Mouse (Mus musculus) thymus, adult 2 months (tissue): Measurements from ENCODE around the gene Vwce.

ENCODE experiments used
- CTCF ChIP-seq: fragments of 200-500 bp; IDR thresholded peaks from 2 replicates; pipeline ENCODE4 v1.5.1; 2012; ENCODE audit warnings: mild to moderate bottlenecking, control low read depth, low read length, moderate library complexity, borderline replicate concordance; ENCODE audit not compliant: control insufficient read depth, poor library complexity, insufficient read depth; ENCODE audit errors: extremely low read depth
- POLR2A ChIP-seq: fragments of 200-500 bp; IDR thresholded peaks from 2 replicates; pipeline ENCODE4 v1.6.1; 2012; ENCODE audit warnings: mild to moderate bottlenecking, low read length, control low read depth, moderate library complexity; ENCODE audit not compliant: control insufficient read depth, poor library complexity, insufficient read depth; ENCODE audit errors: extremely low read depth

- TF ChIP-seq CTCF (no peak), POLR2A (no peak)
Measured at GRCm38 (mm10) chr19:10634872-10635318, 882 bp downstream of the Vwce start.
